Mouse (Mus musculus): ENCODE results near the gene Srm. TPM values are rescaled to one million over a fixed set of nuclear protein-coding genes. Genes with fewer than 3 reads are reported as not detected.

The Srm gene
- polyA plus RNA-seq, 1 experiment from 2014 or later = 188 TPM

DNA sequence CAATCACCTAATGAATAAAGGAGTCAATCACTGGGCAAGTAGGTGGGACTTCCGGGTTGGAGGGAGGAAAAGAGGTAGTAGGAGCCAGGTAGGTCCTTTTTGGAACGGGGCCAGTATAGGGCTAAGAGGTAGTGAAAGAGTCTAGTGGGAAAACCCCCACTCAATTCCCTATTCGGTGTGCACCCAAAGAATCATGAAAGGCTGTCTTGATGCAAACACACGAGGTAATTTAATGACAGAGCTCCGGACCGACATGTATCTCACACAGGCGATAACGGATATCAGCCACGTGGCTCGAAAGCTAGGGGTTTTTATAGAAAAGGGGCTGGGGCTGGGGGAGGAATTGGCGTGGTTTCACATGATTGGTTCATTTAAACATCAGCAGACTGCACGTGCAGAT lies 7.5 kb downstream of the Srm start:
- no peak overlapping the region for H3K4me2 ChIP-seq (replicated peaks; ENCODE audit: low read depth, low read length)
- no peaks in the 10 kb centered on the region for H3K4me1 ChIP-seq (ENCODE audit: insufficient read depth, low read length)
- H3K4me3 ChIP-seq (ENCODE audit: low read length) = no peak overlapping the region
- H3K36me3 ChIP-seq (ENCODE audit: insufficient read depth, low read length) = peaks cover 57% of the 10 kb centered on the region
- 94% methylated on average over 12 of the region's 12 CpGs for WGBS
- H3K27ac ChIP-seq (ENCODE audit: low read length) = no peak overlapping the region
- H3K9ac ChIP-seq (replicated peaks; ENCODE audit: low read length) = no peak overlapping the region
- H3K27me3 ChIP-seq (ENCODE audit: insufficient read depth, low read length) = no peaks in the 10 kb centered on the region
- no peak for ATAC-seq (ENCODE audit: low FRiP score, low TSS enrichment)
- H3K9me3 ChIP-seq (ENCODE audit: low read length) = peaks cover 9% of the 10 kb centered on the region

DNA sequence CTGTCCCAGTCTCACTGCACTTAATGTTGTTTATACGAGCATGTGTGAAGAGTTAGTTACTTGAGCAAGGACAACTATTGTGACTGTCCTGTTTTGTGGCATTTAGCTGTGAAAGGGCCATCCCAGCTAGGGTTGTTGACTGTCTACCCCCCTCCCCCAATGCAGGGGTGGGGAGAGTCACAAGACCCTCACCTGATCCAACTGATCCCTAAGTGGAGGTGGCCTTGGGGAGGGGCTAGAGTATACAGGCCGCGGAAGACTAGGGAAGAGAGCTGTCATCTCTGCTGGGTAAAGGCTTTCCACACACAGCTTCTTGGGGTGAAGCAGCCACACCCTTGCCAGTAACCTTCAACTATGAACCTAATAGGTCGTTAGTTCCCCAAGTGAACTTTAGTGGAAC lies 9.0 kb downstream of the Srm start:
- Histone ChIP-seq H3K4me3 (ENCODE audit: low read length) (no peak overlapping the region), H3K27me3 (ENCODE audit: insufficient read depth, low read length) (no peaks in the 10 kb centered on the region), H3K36me3 (ENCODE audit: insufficient read depth, low read length) (peaks cover 42% of the 10 kb centered on the region), H3K9me3 (ENCODE audit: low read length) (peaks cover 9% of the 10 kb centered on the region), H3K4me2 (replicated peaks; ENCODE audit: low read depth, low read length) (no peak overlapping the region), H3K4me1 (ENCODE audit: insufficient read depth, low read length) (no peaks in the 10 kb centered on the region), H3K27ac (ENCODE audit: low read length) (no peak overlapping the region), H3K9ac (replicated peaks; ENCODE audit: low read length) (no peak overlapping the region)
- ATAC-seq (ENCODE audit: low FRiP score, low TSS enrichment) = no peak
- 88% methylated on average over 4 of the region's 4 CpGs for WGBS

DNA sequence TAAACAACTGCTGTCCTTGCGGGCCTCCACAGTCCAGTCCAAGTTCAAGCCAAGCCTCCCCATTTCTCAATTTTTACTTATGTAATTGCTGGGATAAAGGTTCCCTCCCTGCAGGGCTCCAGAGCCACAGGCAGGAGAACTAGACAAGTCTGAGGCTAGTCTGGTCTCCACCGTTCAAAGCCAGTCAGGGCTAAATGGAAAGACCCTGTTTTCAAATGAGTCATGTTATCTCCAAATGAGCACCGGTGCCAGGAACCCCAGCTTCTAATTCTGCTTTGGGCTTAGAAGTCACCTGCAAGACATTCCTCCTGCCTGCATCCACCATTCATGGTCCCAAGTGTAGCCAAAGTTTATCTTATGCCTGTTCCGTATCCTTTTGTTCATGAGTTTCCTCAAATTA lies 10.6 kb downstream of the Srm start:
- no peaks in the 10 kb centered on the region for H3K27me3 ChIP-seq (ENCODE audit: insufficient read depth, low read length)
- no peak for ATAC-seq (ENCODE audit: low FRiP score, low TSS enrichment)
- H3K27ac ChIP-seq (ENCODE audit: low read length) = no peak overlapping the region
- H3K9me3 ChIP-seq (ENCODE audit: low read length) = peaks cover 9% of the 10 kb centered on the region
- H3K9ac ChIP-seq (replicated peaks; ENCODE audit: low read length) = no peak overlapping the region
- peaks cover 27% of the 10 kb centered on the region for H3K36me3 ChIP-seq (ENCODE audit: insufficient read depth, low read length)
- H3K4me2 ChIP-seq (replicated peaks; ENCODE audit: low read depth, low read length) = no peak overlapping the region
- 74% methylated on average over 4 of the region's 4 CpGs for whole genome bisulfite sequencing
- H3K4me1 ChIP-seq (ENCODE audit: insufficient read depth, low read length) = no peaks in the 10 kb centered on the region
- H3K4me3 ChIP-seq (ENCODE audit: low read length) = no peak overlapping the region

DNA sequence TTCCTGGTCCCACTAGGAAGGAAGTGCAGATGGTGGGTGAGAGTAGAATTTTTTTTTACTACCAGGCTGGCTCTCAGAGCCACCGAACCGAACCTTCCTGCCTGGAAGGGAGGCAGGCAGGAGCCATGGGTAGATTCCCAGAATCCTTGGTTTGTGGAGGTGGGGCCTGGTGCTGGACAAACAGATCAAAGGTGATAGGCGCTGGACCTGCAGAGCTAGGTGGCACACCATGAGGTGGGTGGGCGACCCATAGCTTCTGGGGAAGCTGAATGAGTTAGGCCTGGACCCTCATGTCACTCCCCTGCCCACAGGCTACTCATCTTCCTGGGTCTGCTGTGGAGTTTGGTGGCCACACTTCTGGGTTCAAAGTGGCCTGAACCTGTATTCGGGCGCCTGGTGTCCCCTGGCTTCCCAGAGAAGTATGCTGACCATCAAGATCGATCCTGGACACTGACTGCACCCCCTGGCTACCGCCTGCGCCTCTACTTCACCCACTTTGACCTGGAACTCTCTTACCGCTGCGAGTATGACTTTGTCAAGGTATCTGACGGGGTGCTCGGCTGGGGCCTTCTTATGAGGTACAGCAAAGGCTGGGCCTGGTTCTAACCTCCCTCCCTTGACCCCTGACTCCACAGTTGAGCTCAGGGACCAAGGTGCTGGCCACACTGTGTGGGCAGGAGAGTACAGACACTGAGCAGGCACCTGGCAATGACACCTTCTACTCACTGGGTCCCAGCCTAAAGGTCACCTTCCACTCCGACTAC lies 11.2 kb downstream of the Srm start, which contains the start of gene Masp2:
Gene Masp2 (plus strand): TSS at position 198 of the 764 bp plus-strand sequence.
- Histone ChIP-seq H3K36me3 (ENCODE audit: insufficient read depth, low read length) (peaks cover 22% of the 10 kb centered on the region), H3K27ac (ENCODE audit: low read length) (no peak within 1 kb of the TSS), H3K9ac (replicated peaks; ENCODE audit: low read length) (no peak within 1 kb of the TSS), H3K9me3 (ENCODE audit: low read length) (peaks cover 9% of the 10 kb centered on the region), H3K4me1 (ENCODE audit: insufficient read depth, low read length) (no peaks in the 10 kb centered on the region), H3K4me2 (replicated peaks; ENCODE audit: low read depth, low read length) (no peak within 1 kb of the TSS), H3K27me3 (ENCODE audit: insufficient read depth, low read length) (no peaks in the 10 kb centered on the region), H3K4me3 (ENCODE audit: low read length) (no peak within 1 kb of the TSS)
- ATAC-seq (ENCODE audit: low FRiP score, low TSS enrichment) = no peak
- 86% methylated on average over 14 of the region's 14 CpGs for WGBS

DNA sequence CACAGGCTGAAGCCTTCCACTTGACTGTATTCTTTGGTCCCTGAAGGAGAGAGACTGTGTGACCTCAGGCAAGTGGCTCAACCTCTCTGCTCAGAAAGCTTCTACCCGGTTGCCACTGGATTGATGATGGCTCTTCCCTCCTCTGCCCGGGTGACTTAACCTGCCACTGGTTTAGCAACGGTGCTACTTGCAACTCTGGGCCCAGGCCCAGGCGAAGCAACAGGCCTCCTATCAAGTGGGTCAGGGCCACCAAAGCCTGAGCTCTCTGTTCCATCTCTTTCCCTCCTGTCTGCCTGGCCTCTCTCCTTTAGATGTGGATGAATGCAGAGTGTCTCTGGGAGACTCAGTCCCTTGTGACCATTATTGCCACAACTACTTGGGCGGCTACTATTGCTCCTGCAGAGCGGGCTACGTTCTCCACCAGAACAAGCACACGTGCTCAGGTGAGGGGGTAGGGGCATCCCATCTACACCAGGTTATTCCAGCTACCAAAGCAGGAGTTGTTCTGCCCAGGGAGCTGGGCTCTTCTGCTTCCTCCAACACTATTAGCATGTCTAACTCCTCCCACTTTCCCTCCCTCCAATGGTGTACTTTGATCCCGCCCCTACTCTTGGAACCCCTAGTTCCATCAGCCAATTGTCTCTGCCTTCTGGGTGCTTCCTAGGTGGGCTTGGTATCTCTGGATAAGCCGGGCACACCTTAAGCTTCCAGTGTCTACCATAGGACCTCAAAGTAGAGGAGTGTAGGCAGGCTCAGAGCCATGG lies 12.3 kb downstream of the Srm start:
- peaks cover 11% of the 10 kb centered on the region for H3K36me3 ChIP-seq (ENCODE audit: insufficient read depth, low read length)
- no peak overlapping the region for H3K27ac ChIP-seq (ENCODE audit: low read length)
- H3K4me2 ChIP-seq (replicated peaks; ENCODE audit: low read depth, low read length) = no peak overlapping the region
- WGBS = 68% methylated on average over 10 of the region's 10 CpGs
- ATAC-seq (ENCODE audit: low FRiP score, low TSS enrichment) = no peak
- no peak overlapping the region for H3K9ac ChIP-seq (replicated peaks; ENCODE audit: low read length)
- peaks cover 7% of the 10 kb centered on the region for H3K9me3 ChIP-seq (ENCODE audit: low read length)
- H3K27me3 ChIP-seq (ENCODE audit: insufficient read depth, low read length) = no peaks in the 10 kb centered on the region
- no peak overlapping the region for H3K4me3 ChIP-seq (ENCODE audit: low read length)
- peaks cover 4% of the 10 kb centered on the region; the same call in 1 of the 2 replicates for H3K4me1 ChIP-seq (ENCODE audit: insufficient read depth, low read length)

DNA sequence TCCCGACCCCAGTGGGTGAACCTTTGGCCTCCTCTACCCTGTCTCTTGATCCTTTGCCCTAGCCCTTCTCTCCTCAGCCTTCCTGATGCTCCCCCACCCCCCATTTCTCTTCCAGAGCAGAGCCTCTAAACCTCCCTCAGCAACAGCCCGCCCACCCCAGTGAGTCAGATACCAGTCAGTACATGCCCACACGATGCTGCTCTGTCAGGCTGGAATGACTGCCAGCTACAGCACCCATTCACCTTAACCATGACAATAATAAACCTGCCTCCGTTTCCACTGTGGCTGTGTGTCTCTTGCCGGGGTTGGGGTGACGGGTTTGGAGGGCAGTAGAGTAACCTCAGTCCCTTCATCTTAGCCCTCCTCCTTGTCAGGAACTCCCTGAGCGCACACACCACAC lies 12.8 kb downstream of the Srm start:
- WGBS = 74% methylated on average over 7 of the region's 7 CpGs
- H3K9ac ChIP-seq (replicated peaks; ENCODE audit: low read length) = no peak overlapping the region
- H3K4me2 ChIP-seq (replicated peaks; ENCODE audit: low read depth, low read length) = no peak overlapping the region
- peaks cover 8% of the 10 kb centered on the region; the same call in 1 of the 2 replicates for H3K4me1 ChIP-seq (ENCODE audit: insufficient read depth, low read length)
- ATAC-seq (ENCODE audit: low FRiP score, low TSS enrichment) = no peak
- H3K9me3 ChIP-seq (ENCODE audit: low read length) = 0 out of 2 replicates have a peak, but pooled peaks cover 3% of the 10 kb centered on the region
- peaks cover 6% of the 10 kb centered on the region; the same call in 1 of the 2 replicates for H3K36me3 ChIP-seq (ENCODE audit: insufficient read depth, low read length)
- no peak overlapping the region for H3K27ac ChIP-seq (ENCODE audit: low read length)
- no peaks in the 10 kb centered on the region for H3K27me3 ChIP-seq (ENCODE audit: insufficient read depth, low read length)
- no peak overlapping the region for H3K4me3 ChIP-seq (ENCODE audit: low read length)

DNA sequence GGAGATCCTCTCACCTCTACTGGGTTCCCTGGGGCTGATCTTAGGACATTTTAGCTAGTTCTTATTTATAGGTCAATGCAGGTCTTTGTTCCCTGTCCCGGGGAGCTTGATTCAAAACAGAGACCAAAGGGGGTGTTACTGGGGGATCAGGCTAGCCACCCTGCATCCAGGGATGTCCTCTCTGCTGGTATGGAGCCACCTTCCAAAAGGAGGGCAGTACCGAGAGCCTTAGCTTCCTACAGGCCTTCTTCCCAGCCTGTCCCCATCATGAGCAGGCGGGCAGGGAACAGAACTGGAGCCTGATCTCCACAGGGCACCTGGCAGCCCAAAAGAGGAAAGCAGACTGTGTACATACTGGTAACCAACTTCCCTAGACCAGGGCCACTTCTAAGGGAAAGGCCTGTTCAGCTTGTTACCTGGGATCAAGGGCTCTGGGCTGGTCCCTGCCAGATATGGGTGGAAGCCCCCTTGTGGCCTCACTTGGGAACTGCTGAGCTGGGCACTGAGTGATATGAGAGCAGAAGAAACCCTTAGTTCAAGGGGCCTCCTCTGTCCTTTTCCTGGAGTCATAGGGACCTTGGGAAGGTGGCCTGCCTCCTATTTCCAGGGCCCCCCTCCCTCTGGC lies 13.3 kb downstream of the Srm start:
- Histone ChIP-seq H3K27me3 (ENCODE audit: insufficient read depth, low read length) (no peaks in the 10 kb centered on the region), H3K9me3 (ENCODE audit: low read length) (no peaks in the 10 kb centered on the region), H3K9ac (replicated peaks; ENCODE audit: low read length) (no peak overlapping the region), H3K36me3 (ENCODE audit: insufficient read depth, low read length) (0 out of 2 replicates have a peak, but pooled peaks cover 1% of the 10 kb centered on the region), H3K27ac (ENCODE audit: low read length) (no peak overlapping the region), H3K4me1 (ENCODE audit: insufficient read depth, low read length) (peaks cover 8% of the 10 kb centered on the region; the same call in 1 of the 2 replicates), H3K4me2 (replicated peaks; ENCODE audit: low read depth, low read length) (no peak overlapping the region), H3K4me3 (ENCODE audit: low read length) (no peak overlapping the region)
- 0 out of 2 replicates have a peak, but pooled peaks have one; percentile 20 for ATAC-seq (ENCODE audit: low FRiP score, low TSS enrichment)
- 90% methylated on average over 3 of the region's 3 CpGs for whole genome bisulfite sequencing

DNA sequence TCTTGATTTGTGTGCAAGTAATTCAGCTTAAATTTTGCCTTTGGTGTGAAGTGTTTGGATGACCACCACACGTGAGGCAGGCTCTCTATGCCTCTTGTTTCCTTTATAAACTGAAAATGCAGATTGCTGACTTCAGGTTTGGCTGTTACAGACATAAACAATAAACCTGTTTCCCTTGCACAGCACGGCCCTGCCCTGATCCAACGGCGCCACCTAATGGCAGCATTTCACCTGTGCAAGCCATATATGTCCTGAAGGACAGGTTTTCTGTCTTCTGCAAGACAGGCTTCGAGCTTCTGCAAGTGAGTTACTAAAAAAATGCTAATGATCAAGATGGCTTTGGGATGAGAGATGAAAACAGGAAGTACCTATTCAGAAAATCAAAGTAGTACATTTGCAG lies 16.5 kb downstream of the Srm start:
- 20% methylated on average over 5 of the region's 5 CpGs for WGBS
- H3K4me1 ChIP-seq (ENCODE audit: insufficient read depth, low read length) = peaks cover 8% of the 10 kb centered on the region; the same call in 1 of the 2 replicates
- ATAC-seq (ENCODE audit: low FRiP score, low TSS enrichment) = no peak
- H3K9me3 ChIP-seq (ENCODE audit: low read length) = no peaks in the 10 kb centered on the region
- no peak overlapping the region for H3K27ac ChIP-seq (ENCODE audit: low read length)
- no peaks in the 10 kb centered on the region for H3K27me3 ChIP-seq (ENCODE audit: insufficient read depth, low read length)
- no peak overlapping the region for H3K9ac ChIP-seq (replicated peaks; ENCODE audit: low read length)
- H3K4me2 ChIP-seq (replicated peaks; ENCODE audit: low read depth, low read length) = no peak overlapping the region
- H3K4me3 ChIP-seq (ENCODE audit: low read length) = no peak overlapping the region
- peaks cover 11% of the 10 kb centered on the region for H3K36me3 ChIP-seq (ENCODE audit: insufficient read depth, low read length)

DNA sequence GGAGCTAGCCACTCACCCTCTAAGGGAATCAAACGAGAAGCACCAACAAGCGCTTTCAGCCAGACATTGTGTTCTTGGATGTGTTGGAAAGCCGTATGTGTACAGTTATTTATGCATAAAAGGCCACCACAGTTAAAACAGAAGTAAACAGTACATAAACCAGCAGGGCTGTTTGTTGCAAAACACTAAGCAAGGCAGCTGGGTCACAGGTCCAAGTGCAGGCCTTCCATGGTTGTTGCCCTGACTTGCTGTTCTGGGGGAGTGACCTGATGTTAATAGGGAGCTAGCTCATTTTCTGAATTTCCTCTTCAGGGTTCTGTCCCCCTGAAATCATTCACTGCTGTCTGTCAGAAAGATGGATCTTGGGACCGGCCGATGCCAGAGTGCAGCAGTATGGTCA lies 18.5 kb downstream of the Srm start:
- H3K4me2 ChIP-seq (replicated peaks; ENCODE audit: low read depth, low read length) = no peak overlapping the region
- H3K9ac ChIP-seq (replicated peaks; ENCODE audit: low read length) = no peak overlapping the region
- H3K27me3 ChIP-seq (ENCODE audit: insufficient read depth, low read length) = no peaks in the 10 kb centered on the region
- H3K4me3 ChIP-seq (ENCODE audit: low read length) = no peak overlapping the region
- no peak for ATAC-seq (ENCODE audit: low FRiP score, low TSS enrichment)
- H3K9me3 ChIP-seq (ENCODE audit: low read length) = no peaks in the 10 kb centered on the region
- H3K27ac ChIP-seq (ENCODE audit: low read length) = peak overlapping the region; percentile 61
- WGBS = 75% methylated on average over 5 of the region's 5 CpGs
- H3K4me1 ChIP-seq (ENCODE audit: insufficient read depth, low read length) = peaks cover 12% of the 10 kb centered on the region; the same call in 1 of the 2 replicates
- peaks cover 26% of the 10 kb centered on the region for H3K36me3 ChIP-seq (ENCODE audit: insufficient read depth, low read length)

Measured in kidney, embryonic 16.5 days (tissue).